Mouse (Mus musculus): Measurements from ENCODE around the gene Arhgef11. TPM values are rescaled to one million over a fixed set of nuclear protein-coding genes. Genes with fewer than 3 reads are reported as not detected.

Arhgef11 gene
- polyA plus RNA-seq, 1 experiment from 2014 or later = 17.5 TPM

- Histone ChIP-seq H3K4me1 (peaks cover 60% of the 10 kb centered on the region), H3K36me3 (no peaks in the 10 kb centered on the region), H3K9ac (peak overlapping the region; percentile 46; the same call in 1 of the 2 replicates), H3K27ac (peak overlapping the region; percentile 91), H3K4me3 (peak overlapping the region; percentile 28), H3K27me3 (peaks cover 12% of the 10 kb centered on the region), H3K4me2 (peak overlapping the region; percentile 54), H3K9me3 (no peaks in the 10 kb centered on the region)
- 7% methylated on average over 15 of the region's 15 CpGs for WGBS
- peak; percentile 79 for ATAC-seq (ENCODE audit: insufficient number of reproducible peaks, insufficient read depth, low FRiP score, low TSS enrichment, low read depth)
These were observed 146.4 kb downstream of the Arhgef11 start for GRCm38 (mm10) chr3:87763683-87764289.

- peak overlapping the region; percentile 28 for H3K4me3 ChIP-seq
- peak overlapping the region; percentile 12; the same call in 1 of the 2 replicates for H3K9ac ChIP-seq
- no peaks in the 10 kb centered on the region for H3K36me3 ChIP-seq
- H3K27ac ChIP-seq = peak overlapping the region; percentile 91
- peaks cover 15% of the 10 kb centered on the region for H3K27me3 ChIP-seq
- 16% methylated on average over 10 of the region's 10 CpGs for WGBS
- H3K9me3 ChIP-seq = no peaks in the 10 kb centered on the region
- ATAC-seq (ENCODE audit: insufficient number of reproducible peaks, insufficient read depth, low FRiP score, low TSS enrichment, low read depth) = no peak
- peak overlapping the region; percentile 54 for H3K4me2 ChIP-seq
- H3K4me1 ChIP-seq = peaks cover 56% of the 10 kb centered on the region
These were observed 147.1 kb downstream of the Arhgef11 start for GRCm38 (mm10) chr3:87764506-87764905.

DNA sequence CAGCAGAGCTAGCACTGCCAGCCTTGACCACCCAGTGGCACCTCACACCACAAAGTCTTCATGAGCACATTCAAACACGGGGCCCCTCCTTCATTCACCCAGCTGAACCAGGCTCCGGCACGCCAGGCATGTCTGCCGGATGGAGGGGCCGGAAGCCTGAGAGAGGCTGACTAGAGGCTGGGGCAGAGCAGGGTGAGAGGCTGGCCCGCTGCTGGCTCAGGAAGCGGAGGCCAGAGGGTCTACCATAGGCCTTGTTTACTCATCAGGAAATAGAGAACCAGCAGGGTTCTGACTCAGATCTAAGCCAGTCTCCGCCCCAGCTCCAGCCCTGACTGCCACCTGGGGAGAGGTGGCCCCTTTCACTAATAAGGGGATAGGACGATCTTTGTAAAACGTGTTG lies 147.7 kb downstream of the Arhgef11 start:
- H3K4me2 ChIP-seq = peak overlapping the region; percentile 54
- peak overlapping the region; percentile 12; the same call in 1 of the 2 replicates for H3K9ac ChIP-seq
- no peak overlapping the region for H3K4me3 ChIP-seq
- H3K4me1 ChIP-seq = peaks cover 56% of the 10 kb centered on the region
- H3K27ac ChIP-seq = peak overlapping the region; percentile 91
- 26% methylated on average over 10 of the region's 10 CpGs for WGBS
- no peaks in the 10 kb centered on the region for H3K9me3 ChIP-seq
- peaks cover 18% of the 10 kb centered on the region for H3K27me3 ChIP-seq
- H3K36me3 ChIP-seq = no peaks in the 10 kb centered on the region
- no peak for ATAC-seq (ENCODE audit: insufficient number of reproducible peaks, insufficient read depth, low FRiP score, low TSS enrichment, low read depth)

GRCm38 (mm10) chr3:87765631-87766283 lies 148.4 kb downstream of the Arhgef11 start:
- H3K36me3 ChIP-seq = no peaks in the 10 kb centered on the region
- H3K4me3 ChIP-seq = no peak overlapping the region
- H3K27ac ChIP-seq = peak overlapping the region; percentile 91; the same call in 1 of the 2 replicates
- H3K27me3 ChIP-seq = peaks cover 19% of the 10 kb centered on the region
- H3K4me2 ChIP-seq = 0 out of 2 replicates have a peak overlapping the region, but pooled peaks have one; percentile 54
- no peaks in the 10 kb centered on the region for H3K9me3 ChIP-seq
- ATAC-seq (ENCODE audit: insufficient number of reproducible peaks, insufficient read depth, low FRiP score, low TSS enrichment, low read depth) = no peak
- H3K4me1 ChIP-seq = peaks cover 56% of the 10 kb centered on the region
- WGBS = 74% methylated on average over 5 of the region's 5 CpGs
- no peak overlapping the region for H3K9ac ChIP-seq

GRCm38 (mm10) chr3:87766284-87766667 lies 148.9 kb downstream of the Arhgef11 start:
- peaks cover 54% of the 10 kb centered on the region for H3K4me1 ChIP-seq
- H3K9me3 ChIP-seq = no peaks in the 10 kb centered on the region
- ATAC-seq (ENCODE audit: insufficient number of reproducible peaks, insufficient read depth, low FRiP score, low TSS enrichment, low read depth) = no peak
- no peak overlapping the region for H3K9ac ChIP-seq
- peaks cover 22% of the 10 kb centered on the region for H3K27me3 ChIP-seq
- no peak overlapping the region for H3K4me2 ChIP-seq
- 82% methylated on average over 3 of the region's 3 CpGs for WGBS
- no peak overlapping the region for H3K27ac ChIP-seq
- H3K36me3 ChIP-seq = no peaks in the 10 kb centered on the region
- H3K4me3 ChIP-seq = no peak overlapping the region

GRCm38 (mm10) chr3:87767764-87768163 lies 150.4 kb downstream of the Arhgef11 start:
- Histone ChIP-seq H3K36me3 (no peaks in the 10 kb centered on the region), H3K4me1 (peaks cover 39% of the 10 kb centered on the region), H3K4me2 (peak overlapping the region; percentile 65), H3K4me3 (peak overlapping the region; percentile 52), H3K27ac (0 out of 2 replicates have a peak overlapping the region, but pooled peaks have one; percentile 30), H3K27me3 (peaks cover 36% of the 10 kb centered on the region), H3K9me3 (no peaks in the 10 kb centered on the region), H3K9ac (peak overlapping the region; percentile 37; the same call in 1 of the 2 replicates)
- ATAC-seq (ENCODE audit: insufficient number of reproducible peaks, insufficient read depth, low FRiP score, low TSS enrichment, low read depth) = no peak
- WGBS = 64% methylated on average over 8 of the region's 8 CpGs

DNA sequence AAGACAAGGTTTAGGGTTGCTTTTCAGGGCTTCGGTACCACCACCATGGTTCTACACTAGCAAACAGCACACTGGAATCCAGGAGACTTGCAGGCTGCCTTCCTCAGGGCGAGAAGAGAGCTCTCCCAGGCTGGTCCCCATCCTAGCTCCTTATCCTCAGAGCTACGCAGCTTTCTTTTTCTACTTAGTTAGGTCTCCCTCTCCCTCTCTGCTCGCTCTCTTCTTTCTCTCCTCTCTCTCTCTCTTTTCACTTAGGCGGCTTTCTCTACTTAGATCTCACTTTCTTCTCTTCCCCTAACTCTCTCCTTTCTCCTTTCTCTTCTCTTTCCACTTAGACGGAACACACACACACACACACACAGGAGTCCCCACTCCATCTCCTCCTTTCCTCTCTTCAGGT lies 151.1 kb downstream of the Arhgef11 start:
- Histone ChIP-seq H3K27me3 (peaks cover 37% of the 10 kb centered on the region), H3K4me3 (peak overlapping the region; percentile 52), H3K4me2 (peak overlapping the region; percentile 65), H3K9me3 (no peaks in the 10 kb centered on the region), H3K27ac (peak overlapping the region; percentile 57), H3K9ac (peak overlapping the region; percentile 65), H3K4me1 (peaks cover 33% of the 10 kb centered on the region), H3K36me3 (no peaks in the 10 kb centered on the region)
- ATAC-seq (ENCODE audit: insufficient number of reproducible peaks, insufficient read depth, low FRiP score, low TSS enrichment, low read depth) = no peak
- 48% methylated on average over 6 of the region's 6 CpGs for WGBS

- peaks cover 29% of the 10 kb centered on the region for H3K4me1 ChIP-seq
- ATAC-seq (ENCODE audit: insufficient number of reproducible peaks, insufficient read depth, low FRiP score, low TSS enrichment, low read depth) = no peak
- peak overlapping the region; percentile 57; the same call in 1 of the 2 replicates for H3K27ac ChIP-seq
- peaks cover 37% of the 10 kb centered on the region for H3K27me3 ChIP-seq
- peak overlapping the region; percentile 52 for H3K4me3 ChIP-seq
- H3K4me2 ChIP-seq = peak overlapping the region; percentile 65
- WGBS = under 1% methylated on average over 31 of the region's 37 CpGs
- no peaks in the 10 kb centered on the region for H3K9me3 ChIP-seq
- H3K9ac ChIP-seq = peak overlapping the region; percentile 65
- no peaks in the 10 kb centered on the region for H3K36me3 ChIP-seq
These were observed 151.5 kb downstream of the Arhgef11 start for GRCm38 (mm10) chr3:87768844-87769243.

GRCm38 (mm10) chr3:87769506-87769905 lies 152.1 kb downstream of the Arhgef11 start:
- H3K27me3 ChIP-seq = peaks cover 37% of the 10 kb centered on the region
- no peak overlapping the region for H3K4me2 ChIP-seq
- H3K4me1 ChIP-seq = peaks cover 23% of the 10 kb centered on the region
- no peak overlapping the region for H3K27ac ChIP-seq
- H3K4me3 ChIP-seq = no peak overlapping the region
- ATAC-seq (ENCODE audit: insufficient number of reproducible peaks, insufficient read depth, low FRiP score, low TSS enrichment, low read depth) = no peak
- H3K9me3 ChIP-seq = no peaks in the 10 kb centered on the region
- no peak overlapping the region for H3K9ac ChIP-seq
- 80% methylated on average over 8 of the region's 8 CpGs for WGBS
- H3K36me3 ChIP-seq = no peaks in the 10 kb centered on the region

DNA sequence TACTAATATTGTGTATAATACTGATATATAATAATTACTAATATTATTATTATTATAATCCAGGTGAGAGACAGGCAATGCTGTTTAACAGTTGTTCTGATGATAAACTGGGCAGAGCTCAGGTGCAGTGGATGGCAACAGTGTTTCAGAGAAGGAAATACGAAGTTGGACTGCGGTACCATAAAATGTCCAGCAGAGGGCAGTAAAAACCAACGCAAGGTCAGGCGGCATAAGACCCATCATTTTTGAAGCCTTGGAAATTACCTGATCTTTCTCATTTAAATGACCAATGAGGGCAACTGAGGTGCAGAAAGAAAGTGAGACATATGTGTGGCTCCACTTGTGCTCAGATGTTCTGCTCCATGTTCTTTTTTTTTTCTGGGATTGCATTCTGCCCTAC lies 152.9 kb downstream of the Arhgef11 start:
- Histone ChIP-seq H3K4me3 (no peak overlapping the region), H3K4me2 (no peak overlapping the region), H3K36me3 (no peaks in the 10 kb centered on the region), H3K9me3 (no peaks in the 10 kb centered on the region), H3K27me3 (peaks cover 38% of the 10 kb centered on the region), H3K4me1 (peaks cover 15% of the 10 kb centered on the region), H3K9ac (no peak overlapping the region), H3K27ac (no peak overlapping the region)
- no peak for ATAC-seq (ENCODE audit: insufficient number of reproducible peaks, insufficient read depth, low FRiP score, low TSS enrichment, low read depth)
- 0% methylated on average over 4 of the region's 4 CpGs for WGBS

GRCm38 (mm10) chr3:87771088-87771487 lies 153.7 kb downstream of the Arhgef11 start:
- WGBS = 46% methylated on average over 6 of the region's 6 CpGs
- ATAC-seq (ENCODE audit: insufficient number of reproducible peaks, insufficient read depth, low FRiP score, low TSS enrichment, low read depth) = no peak

GRCm38 (mm10) chr3:87778283-87778682 lies 160.9 kb downstream of the Arhgef11 start:
- WGBS = 56% methylated on average over 23 of the region's 23 CpGs
- no peaks in the 10 kb centered on the region for H3K36me3 ChIP-seq
- no peak overlapping the region for H3K4me3 ChIP-seq
- no peaks in the 10 kb centered on the region for H3K9me3 ChIP-seq
- H3K4me2 ChIP-seq = peak overlapping the region; percentile 42
- H3K27ac ChIP-seq = no peak overlapping the region
- peaks cover 14% of the 10 kb centered on the region for H3K4me1 ChIP-seq
- H3K27me3 ChIP-seq = peaks cover 50% of the 10 kb centered on the region
- no peak for ATAC-seq (ENCODE audit: insufficient number of reproducible peaks, insufficient read depth, low FRiP score, low TSS enrichment, low read depth)
- H3K9ac ChIP-seq = peak overlapping the region; percentile 7; the same call in 1 of the 2 replicates

More at GRCm38 (mm10) chr3:87771088-87771487, 153.7 kb downstream of the Arhgef11 start:
- Histone ChIP-seq H3K27me3 (peaks cover 44% of the 10 kb centered on the region), H3K27ac (no peak overlapping the region), H3K4me1 (peaks cover 11% of the 10 kb centered on the region; the same call in 1 of the 2 replicates), H3K9me3 (no peaks in the 10 kb centered on the region), H3K4me2 (no peak overlapping the region), H3K9ac (no peak overlapping the region), H3K4me3 (no peak overlapping the region), H3K36me3 (no peaks in the 10 kb centered on the region)

All from embryonic facial prominence, embryonic 13.5 days (tissue).